Mouse (Mus musculus) kidney, postnatal 36 days (tissue): Measurements from ENCODE around the gene Tprgl.

Experiments used
- DNase-seq, 2 experiments: peaks; one replicate each; pipeline ENCODE4 v3.0.0; 2021 to 2022; ENCODE audit warnings: mixed read lengths in 2 of 2

The Tprgl gene

GRCm38 (mm10) chr4:154159961-154160537, 417 bp downstream of the Tprgl start:
- peak; percentile 31 to 45 for DNase-seq

DNA sequence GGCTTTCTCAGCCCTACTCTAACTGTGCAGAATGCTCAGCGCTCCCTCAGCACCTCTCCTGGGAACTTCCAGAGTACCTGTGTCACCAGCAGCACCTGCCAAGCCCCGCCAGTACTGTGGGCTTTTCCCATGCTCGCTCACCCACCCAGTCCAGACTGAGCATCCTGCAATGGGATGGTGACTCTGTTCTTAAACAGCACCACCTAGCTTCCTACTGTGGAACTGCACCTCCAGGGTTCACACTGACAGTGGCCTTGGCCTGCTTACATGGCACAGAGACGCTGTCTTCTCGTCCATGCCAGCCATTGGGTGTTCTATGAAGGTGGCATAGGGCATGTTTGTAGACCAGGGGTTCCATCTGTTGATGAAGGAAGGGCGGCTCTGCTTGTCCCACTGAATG, 1.5 kb downstream of the Tprgl start:
- DNase-seq: peak; percentile 86 to 92

- DNase-seq: no peak
Measured at GRCm38 (mm10) chr4:154157970-154158662, 2.4 kb downstream of the Tprgl start.

DNA sequence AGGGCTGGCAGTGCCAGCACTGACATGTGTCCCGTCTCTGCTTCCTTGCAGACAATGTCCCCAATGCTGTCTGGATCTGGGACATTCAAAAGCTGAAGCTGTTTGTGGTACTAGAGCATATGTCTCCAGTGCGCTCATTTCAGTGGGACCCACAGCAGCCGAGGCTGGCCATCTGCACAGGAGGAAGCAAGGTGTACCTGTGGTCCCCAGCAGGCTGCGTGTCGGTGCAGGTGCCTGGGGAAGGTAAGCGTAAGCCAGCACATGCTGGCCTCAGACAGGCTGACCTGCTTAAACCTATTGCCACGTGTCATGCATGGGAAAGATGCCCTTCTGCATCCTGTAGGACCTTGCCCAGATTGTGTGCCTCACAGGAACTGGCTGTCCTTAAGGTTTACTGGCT, 4.4 kb downstream of the Tprgl start:
- no peak for DNase-seq

DNA sequence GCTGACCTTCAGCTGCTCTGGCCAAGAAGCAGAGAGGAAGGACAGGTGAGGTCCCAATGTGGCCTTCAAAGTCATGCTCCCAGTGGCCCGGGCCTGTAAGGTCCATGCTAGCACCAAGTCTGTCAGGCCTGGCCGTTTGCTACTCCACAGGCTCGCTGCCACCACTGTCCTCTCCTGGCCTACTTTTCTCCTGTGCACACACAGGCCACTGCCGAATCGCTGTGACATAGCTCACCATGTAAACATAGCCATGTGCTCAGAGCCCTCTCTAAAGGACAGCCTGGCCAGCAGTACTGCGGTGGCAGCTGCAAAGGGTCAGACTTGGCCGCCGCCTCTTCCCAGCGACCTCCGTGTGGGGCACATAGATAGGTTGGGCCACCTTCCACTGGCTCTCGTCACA, 6.4 kb downstream of the Tprgl start:
- DNase-seq: no peak

- DNase-seq: no peak
Measured at GRCm38 (mm10) chr4:154146342-154146741, 14.1 kb downstream of the Tprgl start.

- no peak for DNase-seq
Measured at GRCm38 (mm10) chr4:154144712-154145111, 15.8 kb downstream of the Tprgl start.

GRCm38 (mm10) chr4:154142211-154143040, 18.0 kb downstream of the Tprgl start, which contains the start of gene Wrap73:
Gene Wrap73, plus strand, starts transcription at chr4:154142372.
- DNase-seq: peak; percentile 93 to 95

DNA sequence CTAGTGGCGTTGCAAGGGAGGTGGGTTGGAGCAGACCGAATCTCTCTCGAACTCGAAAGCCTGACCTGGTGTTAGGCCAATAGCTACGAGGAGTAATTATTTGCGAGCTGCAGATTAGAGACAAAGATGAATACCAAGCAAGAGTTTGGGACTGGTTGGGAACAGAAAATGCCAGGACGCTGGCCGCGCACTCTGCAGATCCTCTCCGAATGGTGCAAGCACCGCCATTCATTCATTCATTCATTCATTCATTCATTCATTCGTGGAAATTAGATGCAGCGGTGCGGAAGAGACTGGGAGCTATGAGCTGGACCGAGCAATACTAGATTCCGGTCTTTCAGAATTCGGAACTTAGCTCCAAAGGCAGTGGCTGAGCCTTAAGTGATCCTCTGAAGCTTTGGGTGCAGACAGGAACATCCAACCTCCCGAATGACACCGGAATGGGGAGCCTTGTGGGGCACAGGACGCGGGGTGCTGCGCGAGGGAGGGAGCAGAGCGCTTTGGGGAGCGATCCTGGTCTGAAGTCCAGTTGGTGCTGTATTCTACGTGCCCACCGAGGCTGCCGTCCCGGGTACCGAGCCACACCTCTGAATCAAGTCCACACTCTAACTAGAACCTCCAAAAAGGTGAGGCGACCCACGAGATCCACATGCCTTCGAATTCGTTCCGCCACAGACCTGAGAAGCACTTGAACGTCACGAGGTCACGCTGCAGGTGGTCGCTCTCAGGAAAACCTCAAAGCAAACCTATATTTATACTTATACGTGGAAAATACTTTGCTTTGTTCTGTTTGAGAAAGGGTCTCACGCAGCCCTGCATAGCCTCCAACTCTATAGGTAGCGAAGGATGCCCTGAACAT, 19.2 kb downstream of the Tprgl start:
- DNase-seq: no peak

DNA sequence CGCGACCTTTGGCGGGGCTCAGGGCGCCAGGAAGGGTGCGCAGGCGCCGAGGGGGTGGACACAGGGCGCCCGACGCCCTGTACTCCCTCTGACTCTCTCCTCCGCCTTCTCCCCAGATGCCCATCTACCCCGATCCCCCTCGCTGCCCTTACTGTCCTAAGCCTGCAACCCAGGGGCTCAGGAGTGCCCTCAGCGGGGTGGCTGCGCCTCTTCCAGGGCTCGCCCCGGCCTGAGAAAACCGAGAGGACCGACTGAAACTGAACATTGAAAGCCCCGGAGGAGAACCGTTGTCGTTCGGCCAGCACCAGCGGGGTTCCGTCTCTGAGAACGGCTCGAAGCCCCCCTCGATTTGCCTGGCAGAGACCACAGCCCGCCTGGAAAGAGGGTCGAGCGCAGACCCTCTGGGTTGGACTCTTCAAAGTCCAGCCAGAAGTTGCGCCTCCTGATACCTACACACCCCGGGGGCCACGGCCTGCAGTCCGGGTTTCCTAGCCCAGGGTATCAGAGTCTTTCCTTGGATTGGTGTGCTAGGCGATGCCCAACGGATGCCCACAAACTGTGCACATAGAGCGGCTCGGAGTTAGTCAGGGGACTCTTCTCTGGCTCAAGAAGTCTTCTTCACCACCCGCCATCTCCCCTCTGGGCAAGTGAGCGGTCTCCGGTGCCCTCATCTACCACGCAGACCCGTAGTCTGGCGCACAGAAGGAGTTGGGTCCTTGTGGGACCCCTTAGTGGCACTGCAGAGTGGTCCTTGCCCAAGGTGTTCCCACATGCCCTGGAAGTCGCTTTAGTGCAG, 20.1 kb downstream of the Tprgl start:
- DNase-seq: no peak

DNA sequence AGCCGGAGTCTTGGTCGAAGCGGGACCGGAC, 20.5 kb downstream of the Tprgl start, which contains the start of gene Trp73:
Gene Trp73, minus strand, starts transcription at position 27 of the 31 bp plus-strand sequence.
- DNase-seq: no peak

- peak; percentile 29 to 61 for DNase-seq
Measured at GRCm38 (mm10) chr4:154139671-154140181, 20.7 kb downstream of the Tprgl start.

GRCm38 (mm10) chr4:154137139-154137538, 23.3 kb downstream of the Tprgl start:
- DNase-seq: no peak

- no peak for DNase-seq
Measured at GRCm38 (mm10) chr4:154134803-154135202, 25.7 kb downstream of the Tprgl start.

DNA sequence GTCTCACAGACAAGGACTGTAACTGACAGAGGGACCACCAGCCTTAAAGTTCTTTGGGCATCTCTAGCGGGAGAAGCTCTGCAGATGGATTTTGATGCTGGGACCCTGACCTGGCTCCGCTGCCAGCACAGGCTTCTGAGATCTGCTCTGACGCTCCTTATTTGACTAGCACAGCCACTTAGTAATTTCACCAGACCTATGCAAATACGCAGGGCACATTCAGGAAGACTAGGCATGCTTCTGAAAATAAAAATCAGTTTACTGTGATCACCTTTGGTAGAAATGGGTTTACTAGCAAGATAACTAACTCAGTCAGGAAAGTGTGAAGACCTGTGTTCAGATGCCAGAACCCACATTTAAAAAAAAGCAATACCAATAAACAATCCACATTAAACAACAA, 28.6 kb downstream of the Tprgl start:
- no peak for DNase-seq

- no peak for DNase-seq
Measured at GRCm38 (mm10) chr4:154129950-154130349, 30.5 kb downstream of the Tprgl start.

DNA sequence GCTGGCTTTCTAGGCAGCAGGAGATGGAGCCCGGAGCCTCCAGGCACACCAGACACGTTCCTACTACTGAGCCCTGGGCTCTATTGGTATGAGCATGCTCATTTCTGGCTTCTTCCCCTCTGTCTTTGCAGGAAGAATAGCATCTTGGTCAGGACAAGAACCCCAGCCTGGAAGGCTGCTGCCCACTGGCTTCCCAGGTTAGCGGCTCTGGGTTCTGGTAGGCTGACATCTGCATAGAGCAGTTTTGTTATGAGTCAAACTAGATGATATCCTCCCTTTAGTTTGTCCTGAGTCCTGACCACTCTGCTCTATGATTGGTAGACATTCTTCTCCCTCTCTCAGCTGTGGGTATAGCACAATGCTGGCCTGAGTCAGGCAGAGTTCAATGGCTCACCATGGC, 33.2 kb downstream of the Tprgl start:
- no peak for DNase-seq

GRCm38 (mm10) chr4:154125202-154125601, 35.3 kb downstream of the Tprgl start:
- DNase-seq: no peak

DNA sequence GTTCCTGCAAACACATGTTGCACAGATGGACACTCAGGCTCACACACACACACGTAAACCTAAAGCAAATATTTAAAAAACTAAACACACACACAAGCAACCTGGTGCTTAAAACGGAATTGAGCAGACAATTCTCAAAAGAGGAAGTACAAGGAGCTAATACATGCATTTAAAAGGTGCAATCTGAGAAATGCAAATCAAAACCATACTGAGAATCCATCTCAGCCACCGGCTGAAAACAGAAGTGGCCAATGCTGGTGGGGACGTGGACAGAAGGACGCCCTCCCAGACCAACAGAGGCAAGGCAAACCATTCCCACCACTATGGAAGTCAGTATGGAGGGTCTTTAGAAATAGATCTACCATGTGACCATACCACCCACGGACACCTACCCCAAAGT, 36.9 kb downstream of the Tprgl start:
- DNase-seq: no peak

DNA sequence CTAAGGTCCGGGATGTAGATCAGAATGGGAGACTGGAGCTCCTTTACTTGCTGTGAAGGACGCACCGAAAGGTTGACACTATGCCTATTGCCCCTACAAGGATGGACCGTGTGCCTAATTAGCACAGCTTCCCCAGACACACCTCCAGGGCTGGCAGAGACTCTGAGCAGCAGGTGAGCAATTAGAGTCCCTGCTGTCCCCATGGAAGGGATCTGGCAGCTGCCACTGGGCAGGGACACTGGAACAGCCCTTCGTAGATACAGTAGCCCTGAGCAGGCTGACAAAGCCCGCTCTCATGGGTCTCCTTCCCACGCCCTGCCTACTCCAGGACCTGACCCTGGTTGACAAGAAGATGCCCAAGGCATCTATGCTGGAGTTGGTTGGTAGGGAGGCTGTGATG, 38.1 kb downstream of the Tprgl start:
- DNase-seq: no peak

- no peak for DNase-seq
Measured at GRCm38 (mm10) chr4:154121800-154122199, 38.7 kb downstream of the Tprgl start.

GRCm38 (mm10) chr4:154119208-154119607, 41.3 kb downstream of the Tprgl start:
- DNase-seq: no peak
